Mouse (Mus musculus) lung, embryonic 16.5 days (tissue): ENCODE measurements around the gene Dcaf4. TPM values are rescaled to one million over a fixed set of nuclear protein-coding genes. Genes with fewer than 3 reads are reported as not detected.

Experiments used
- ATAC-seq: fragments of 200-750 bp; cut with Nextera tagmentation; 2 replicates; pipeline ENCODE4 v1.8.0; 2017; ENCODE audit warnings: low read depth, mild to moderate bottlenecking, moderate library complexity
- H3K27ac ChIP-seq: fragments of 300-500 bp; sonication (generic); 2 replicates; pipeline ENCODE4 v1.5.1; 2014; ENCODE audit warnings: mild to moderate bottlenecking, control low read depth, low read length
- H3K27me3 ChIP-seq: fragments of 300-500 bp; sonication (generic); 2 replicates; pipeline ENCODE4 v1.6.1; 2014; ENCODE audit warnings: low read depth, low read length, mixed read lengths; ENCODE audit not compliant: control insufficient read depth, insufficient read depth
- H3K36me3 ChIP-seq: fragments of 300-500 bp; sonication (generic); 2 replicates; pipeline ENCODE4 v1.6.1; 2014; ENCODE audit warnings: low read length; ENCODE audit not compliant: control insufficient read depth, insufficient read depth
- H3K4me1 ChIP-seq: fragments of 300-500 bp; sonication (generic); replicated peaks from 2 replicates; pipeline ENCODE4 v1.6.1; 2014; ENCODE audit warnings: low read length, mixed read lengths; ENCODE audit not compliant: control insufficient read depth, insufficient read depth
- H3K4me2 ChIP-seq: fragments of 300-500 bp; sonication (generic); 2 replicates; pipeline ENCODE4 v1.6.1; 2014; ENCODE audit warnings: low read depth, low read length, control low read depth
- H3K4me3 ChIP-seq: fragments of 300-500 bp; sonication (generic); 2 replicates; pipeline ENCODE4 v1.5.1; 2014; ENCODE audit warnings: mild to moderate bottlenecking, low read length, control low read depth
- H3K9ac ChIP-seq: fragments of 300-500 bp; sonication (generic); 2 replicates; pipeline ENCODE4 v1.6.1; 2014; ENCODE audit warnings: low read length, control low read depth
- H3K9me3 ChIP-seq: fragments of 300-500 bp; sonication (generic); 2 replicates; pipeline ENCODE4 v1.6.1; 2016; ENCODE audit warnings: low read length; ENCODE audit not compliant: control insufficient read depth
- WGBS: fragments of 180-500 bp; shearing (Covaris S2); extraction: QIAGEN DNeasy Blood & Tissue Kit; methylation state at CpG from one replicate; pipeline ENCODE4 v1.1.7; 2014; 5-methylcytosine and 5-hydroxymethylcytosine counted together
- polyA plus RNA-seq: library from polyadenylated mRNA; unstranded; fragments of >200 nt; fragmentation: Nextera tagmentation; extraction: Ambion mirVana; gene quantifications from 2 replicates; pipeline ENCODE4 v1.2.1, GENCODE M21; 2015

The Dcaf4 gene
- polyA plus RNA-seq, 1 experiment from 2014 or later = 23.6 TPM

DNA sequence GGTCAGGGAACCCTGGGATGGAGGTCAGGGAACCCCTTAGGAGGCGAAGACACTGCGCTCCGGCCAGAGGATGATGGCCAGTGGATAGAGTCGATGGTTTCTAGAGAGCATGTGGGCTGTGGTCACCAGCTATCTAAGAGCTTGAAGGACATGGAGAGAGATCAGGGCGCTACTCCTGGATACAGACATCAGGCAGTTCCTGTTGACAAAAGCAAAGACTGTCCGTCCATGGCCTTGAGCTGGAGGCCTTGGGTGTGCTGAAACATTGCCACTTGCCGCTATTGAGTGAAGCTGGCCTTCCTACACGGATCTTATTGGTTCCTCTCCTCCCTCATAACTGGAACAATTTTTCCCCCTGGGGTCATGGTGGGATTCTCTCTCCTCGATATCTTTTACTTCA is 26.1 kb upstream of the Dcaf4 start:
- WGBS = 79% methylated on average over 9 of the region's 9 CpGs
- H3K9me3 ChIP-seq = peaks cover 4% of the 10 kb centered on the region; the same call in 1 of the 2 replicates

DNA sequence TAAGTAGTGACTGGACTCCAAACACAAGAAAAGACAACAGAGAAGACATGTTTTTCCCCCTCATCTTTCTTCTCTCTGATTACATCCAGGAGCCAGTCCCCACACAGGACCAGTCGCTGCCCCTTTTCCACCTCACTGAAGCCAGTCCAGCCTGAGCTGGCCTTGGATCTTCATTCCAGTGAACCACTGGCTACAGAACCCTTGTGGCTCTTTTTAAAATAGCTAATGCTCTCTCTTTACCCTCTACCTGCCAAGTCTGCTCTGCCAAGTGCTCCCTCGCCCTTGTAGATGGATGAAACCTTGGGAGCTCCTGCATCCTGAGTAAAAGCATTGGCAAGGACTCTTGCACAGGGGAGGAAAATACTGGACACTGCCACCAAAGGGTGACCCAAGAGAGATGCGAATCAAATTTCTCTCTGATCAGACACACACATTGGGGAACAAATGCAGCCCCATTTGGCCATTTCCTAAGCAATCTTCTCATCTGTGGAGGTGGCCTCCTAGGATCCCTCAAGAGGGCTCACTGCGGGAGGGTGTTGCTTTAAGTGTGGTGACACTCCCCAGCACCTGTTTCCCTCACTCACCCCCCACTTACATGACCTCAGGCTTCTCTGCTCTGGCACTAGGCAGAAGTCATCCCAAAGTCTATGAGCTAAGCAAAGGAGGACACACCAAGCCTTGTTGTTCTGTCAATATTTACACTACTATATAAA is 24.9 kb upstream of the Dcaf4 start:
- H3K9ac ChIP-seq = no peak overlapping the region
- H3K27me3 ChIP-seq = no peaks in the 10 kb centered on the region
- ATAC-seq = no peak
- no peak overlapping the region for H3K4me3 ChIP-seq
- H3K36me3 ChIP-seq = no peaks in the 10 kb centered on the region
- H3K9me3 ChIP-seq = peaks cover 4% of the 10 kb centered on the region; the same call in 1 of the 2 replicates
- no peaks in the 10 kb centered on the region for H3K4me1 ChIP-seq
- WGBS = 55% methylated on average over 4 of the region's 4 CpGs
- no peak overlapping the region for H3K27ac ChIP-seq
- H3K4me2 ChIP-seq = no peak overlapping the region

More for the DNA sequence above, 26.1 kb upstream of the Dcaf4 start:
- H3K4me2 ChIP-seq = no peak overlapping the region
- no peak overlapping the region for H3K9ac ChIP-seq
- no peak overlapping the region for H3K27ac ChIP-seq
- no peak for ATAC-seq
- no peaks in the 10 kb centered on the region for H3K4me1 ChIP-seq
- no peaks in the 10 kb centered on the region for H3K36me3 ChIP-seq
- H3K27me3 ChIP-seq = no peaks in the 10 kb centered on the region
- no peak overlapping the region for H3K4me3 ChIP-seq

DNA sequence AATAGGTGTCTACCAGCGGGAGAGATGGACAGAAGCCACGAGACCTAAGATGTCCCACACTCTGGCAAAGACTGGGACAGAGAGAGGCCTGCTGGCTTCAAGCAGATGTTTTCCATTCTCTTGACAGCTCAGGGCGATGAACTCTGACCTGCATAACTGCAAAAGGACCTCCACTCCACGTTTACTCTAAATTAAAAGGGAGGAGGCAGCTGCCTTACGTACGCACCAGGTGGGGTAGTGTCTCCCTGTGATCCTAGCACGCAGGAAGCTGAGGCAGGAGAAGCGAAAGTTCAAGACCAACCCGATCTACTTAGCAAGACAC is 24.3 kb upstream of the Dcaf4 start:
- Histone ChIP-seq H3K4me3 (no peak overlapping the region), H3K9me3 (peaks cover 4% of the 10 kb centered on the region; the same call in 1 of the 2 replicates), H3K9ac (no peak overlapping the region), H3K36me3 (no peaks in the 10 kb centered on the region), H3K27me3 (no peaks in the 10 kb centered on the region), H3K4me1 (no peaks in the 10 kb centered on the region), H3K27ac (no peak overlapping the region), H3K4me2 (no peak overlapping the region)
- ATAC-seq = no peak
- 40% methylated on average over 9 of the region's 9 CpGs for WGBS

GRCm38 (mm10) chr12:83496336-83496735 is 23.9 kb upstream of the Dcaf4 start:
- H3K27ac ChIP-seq = no peak overlapping the region
- WGBS = 67% methylated on average over 4 of the region's 4 CpGs

GRCm38 (mm10) chr12:83496736-83497135 is 23.5 kb upstream of the Dcaf4 start:
- H3K4me2 ChIP-seq = no peak overlapping the region
- WGBS = 84% methylated on average over 6 of the region's 6 CpGs
- no peak overlapping the region for H3K4me3 ChIP-seq
- no peak overlapping the region for H3K9ac ChIP-seq
- no peaks in the 10 kb centered on the region for H3K36me3 ChIP-seq
- no peaks in the 10 kb centered on the region for H3K9me3 ChIP-seq
- no peaks in the 10 kb centered on the region for H3K27me3 ChIP-seq
- no peaks in the 10 kb centered on the region for H3K4me1 ChIP-seq
- H3K27ac ChIP-seq = no peak overlapping the region
- ATAC-seq = no peak

More at GRCm38 (mm10) chr12:83496336-83496735, 23.9 kb upstream of the Dcaf4 start:
- H3K4me1 ChIP-seq = no peaks in the 10 kb centered on the region
- H3K4me3 ChIP-seq = no peak overlapping the region
- H3K9ac ChIP-seq = no peak overlapping the region
- H3K4me2 ChIP-seq = no peak overlapping the region
- ATAC-seq = no peak
- H3K9me3 ChIP-seq = peaks cover 3% of the 10 kb centered on the region; the same call in 1 of the 2 replicates
- H3K36me3 ChIP-seq = no peaks in the 10 kb centered on the region
- H3K27me3 ChIP-seq = no peaks in the 10 kb centered on the region

- WGBS = 77% methylated on average over 3 of the region's 3 CpGs
- Histone ChIP-seq H3K4me1 (no peaks in the 10 kb centered on the region), H3K4me2 (no peak overlapping the region), H3K27me3 (no peaks in the 10 kb centered on the region), H3K9me3 (no peaks in the 10 kb centered on the region), H3K36me3 (no peaks in the 10 kb centered on the region), H3K27ac (no peak overlapping the region), H3K9ac (no peak overlapping the region), H3K4me3 (no peak overlapping the region)
- no peak for ATAC-seq
Measured at GRCm38 (mm10) chr12:83497959-83498358, 22.3 kb upstream of the Dcaf4 start.

DNA sequence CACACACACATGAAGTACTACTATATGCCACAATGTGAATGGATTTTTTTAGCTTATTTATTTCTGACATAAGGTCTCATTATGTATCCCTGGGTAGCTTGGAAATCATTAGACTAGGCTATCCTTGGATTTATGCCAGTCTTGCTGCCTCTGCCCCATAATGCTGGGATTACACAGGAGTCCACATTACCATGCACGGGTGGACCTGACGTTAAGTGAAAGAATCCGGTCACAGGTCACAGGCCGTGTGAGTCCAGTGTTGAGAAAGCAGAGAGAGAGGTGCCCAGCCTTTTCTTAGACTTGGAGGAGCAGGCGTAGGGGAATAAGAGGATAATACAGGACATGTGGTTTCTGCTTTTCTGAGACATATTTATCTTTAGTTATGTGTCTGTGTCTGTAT is 21.0 kb upstream of the Dcaf4 start:
- Histone ChIP-seq H3K36me3 (no peaks in the 10 kb centered on the region), H3K4me2 (no peak overlapping the region), H3K4me3 (no peak overlapping the region), H3K4me1 (no peaks in the 10 kb centered on the region), H3K9ac (no peak overlapping the region), H3K9me3 (no peaks in the 10 kb centered on the region), H3K27ac (no peak overlapping the region), H3K27me3 (no peaks in the 10 kb centered on the region)
- ATAC-seq = no peak
- WGBS = 67% methylated on average over 5 of the region's 5 CpGs

DNA sequence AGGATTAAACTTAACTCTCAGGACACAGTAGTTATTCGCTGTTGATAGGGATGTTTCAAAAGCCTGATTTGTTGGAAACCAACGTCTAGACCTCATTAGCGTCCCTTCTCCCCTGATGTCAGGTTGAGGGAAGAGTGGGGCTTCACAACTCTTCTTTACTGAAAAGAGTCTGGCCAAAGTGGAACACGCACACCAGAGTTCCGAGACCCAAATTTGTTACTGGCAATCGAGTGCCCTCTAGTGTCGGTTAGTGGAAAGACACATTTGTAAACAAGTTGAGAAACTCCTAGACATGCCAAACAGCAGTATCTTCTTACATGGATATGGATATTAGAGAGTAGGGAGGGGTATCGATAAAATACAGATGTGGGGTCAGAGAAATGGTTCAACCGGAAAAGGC is 18.1 kb upstream of the Dcaf4 start:
- H3K4me3 ChIP-seq = no peak overlapping the region
- 8% methylated on average over 9 of the region's 9 CpGs for WGBS
- H3K27me3 ChIP-seq = no peaks in the 10 kb centered on the region
- no peak overlapping the region for H3K9ac ChIP-seq
- H3K27ac ChIP-seq = no peak overlapping the region
- H3K36me3 ChIP-seq = no peaks in the 10 kb centered on the region
- no peaks in the 10 kb centered on the region for H3K4me1 ChIP-seq
- H3K4me2 ChIP-seq = no peak overlapping the region
- ATAC-seq = peak; percentile 31; the same call in 1 of the 2 replicates
- no peaks in the 10 kb centered on the region for H3K9me3 ChIP-seq

DNA sequence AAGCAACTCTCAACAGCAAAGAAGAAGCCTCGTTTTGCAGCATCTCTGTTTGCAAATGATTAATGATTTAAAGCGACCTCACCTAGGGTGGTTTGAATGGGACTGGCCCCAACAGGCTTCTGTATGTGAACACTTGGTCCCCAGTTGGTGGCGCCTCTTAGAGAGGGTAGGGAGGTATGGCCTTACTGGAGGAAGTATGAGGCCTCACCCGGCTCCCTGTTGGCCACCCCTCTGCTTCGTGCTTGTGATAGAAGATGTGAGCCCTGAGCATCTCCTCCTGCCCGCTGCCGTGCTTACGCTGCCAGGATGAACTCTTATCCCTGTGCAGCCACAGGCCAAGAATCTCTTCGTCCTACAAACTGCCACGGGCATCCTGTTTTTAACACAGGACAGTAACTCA is 13.7 kb upstream of the Dcaf4 start:
- Histone ChIP-seq H3K36me3 (no peaks in the 10 kb centered on the region), H3K27ac (no peak overlapping the region), H3K9ac (no peak overlapping the region), H3K4me3 (no peak overlapping the region), H3K4me2 (no peak overlapping the region), H3K4me1 (no peaks in the 10 kb centered on the region), H3K9me3 (no peaks in the 10 kb centered on the region), H3K27me3 (no peaks in the 10 kb centered on the region)
- ATAC-seq = no peak
- 65% methylated on average over 10 of the region's 10 CpGs for WGBS

DNA sequence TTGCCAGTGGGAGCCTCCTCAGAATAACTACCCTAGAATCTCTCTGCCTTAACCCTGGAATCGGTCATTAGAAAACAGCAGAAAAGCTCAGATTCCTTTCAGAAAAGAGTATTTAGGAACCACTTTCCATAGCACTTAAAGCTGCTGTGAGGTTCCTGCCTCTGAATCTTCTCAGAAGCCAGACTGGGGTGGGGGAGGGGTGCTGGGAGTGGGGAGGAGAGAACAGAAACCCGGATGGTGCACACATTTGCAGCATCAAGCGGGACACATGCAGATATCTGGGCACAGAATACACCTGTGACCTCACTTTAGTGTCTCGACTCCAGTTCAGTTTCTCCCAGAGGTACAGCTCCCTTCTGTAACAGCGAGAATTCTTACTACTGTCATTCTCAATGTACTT is 9.7 kb upstream of the Dcaf4 start:
- H3K36me3 ChIP-seq = no peaks in the 10 kb centered on the region
- ATAC-seq = no peak
- H3K4me1 ChIP-seq = peaks cover 8% of the 10 kb centered on the region
- no peaks in the 10 kb centered on the region for H3K9me3 ChIP-seq
- H3K27me3 ChIP-seq = no peaks in the 10 kb centered on the region
- no peak overlapping the region for H3K9ac ChIP-seq
- no peak overlapping the region for H3K4me2 ChIP-seq
- H3K27ac ChIP-seq = no peak overlapping the region
- no peak overlapping the region for H3K4me3 ChIP-seq
- 71% methylated on average over 5 of the region's 5 CpGs for WGBS
